Mouse (Mus musculus) midbrain, postnatal 0 days (tissue): ENCODE data around the gene Osbpl6. TPM values are rescaled to one million over a fixed set of nuclear protein-coding genes. Genes with fewer than 3 reads are reported as not detected.
A peak's percentile ranks its signal among the peaks of the same experiment; 100 is the strongest.

ENCODE experiments used
- ATAC-seq: fragments of 200-750 bp; cut with Nextera tagmentation; 2 replicates; pipeline ENCODE4 v1.8.0; 2017; ENCODE audit warnings: moderate number of reproducible peaks, mild to moderate bottlenecking, moderate TSS enrichment, moderate library complexity; ENCODE audit not compliant: low FRiP score
- DNase-seq: peaks from one replicate; pipeline ENCODE4 v3.0.0-alpha.2; 2015; ENCODE audit warnings: low spot score
- H3K27ac ChIP-seq: fragments of 300-500 bp; sonication (generic); 2 replicates; pipeline ENCODE4 v1.5.1; 2014; ENCODE audit warnings: low read depth, mild to moderate bottlenecking, low read length, mixed read lengths
- H3K27me3 ChIP-seq: fragments of 300-500 bp; sonication (generic); 2 replicates; pipeline ENCODE4 v1.6.1; 2014; ENCODE audit warnings: low read length, control low read depth, mixed read lengths; ENCODE audit not compliant: insufficient read depth
- H3K36me3 ChIP-seq: fragments of 300-500 bp; sonication (generic); 2 replicates; pipeline ENCODE4 v1.6.1; 2014; ENCODE audit warnings: low read length, control low read depth, mixed read lengths; ENCODE audit not compliant: insufficient read depth
- H3K4me1 ChIP-seq: fragments of 300-500 bp; sonication (generic); 2 replicates; pipeline ENCODE4 v1.6.1; 2014; ENCODE audit warnings: mild to moderate bottlenecking, control low read depth, antibody characterized with exemption, low read length, mixed read lengths; ENCODE audit not compliant: insufficient read depth
- H3K4me2 ChIP-seq: fragments of 300-500 bp; sonication (generic); 2 replicates; pipeline ENCODE4 v1.6.1; 2014; ENCODE audit warnings: low read depth, mild to moderate bottlenecking, low read length, mixed read lengths; ENCODE audit not compliant: poor library complexity, severe bottlenecking
- H3K4me3 ChIP-seq: fragments of 300-500 bp; sonication (generic); 2 replicates; pipeline ENCODE4 v1.5.1; 2014; ENCODE audit warnings: low read depth, mild to moderate bottlenecking, low read length, moderate library complexity
- H3K9ac ChIP-seq: fragments of 300-500 bp; sonication (generic); replicated peaks from 2 replicates; pipeline ENCODE4 v1.6.1; 2014; ENCODE audit warnings: mild to moderate bottlenecking, low read length, moderate library complexity, mixed read lengths; ENCODE audit not compliant: poor library complexity, severe bottlenecking
- H3K9me3 ChIP-seq: fragments of 300-500 bp; sonication (generic); 2 replicates; pipeline ENCODE4 v1.6.1; 2016; ENCODE audit warnings: low read length, control low read depth
- CTCF ChIP-seq: IDR thresholded peaks from 2 replicates; pipeline ENCODE4 v1.5.1; 2016; ENCODE audit warnings: antibody characterized with exemption, mild to moderate bottlenecking
- WGBS: fragments of 180-500 bp; shearing (Covaris S2); extraction: QIAGEN DNeasy Blood & Tissue Kit; methylation state at CpG from one replicate; pipeline ENCODE4 v1.1.7; 2014; 5-methylcytosine and 5-hydroxymethylcytosine counted together
- polyA plus RNA-seq: library from polyadenylated mRNA; unstranded; fragments of >200 nt; fragmentation: Nextera tagmentation; extraction: Ambion mirVana; gene quantifications from 2 replicates; pipeline ENCODE4 v1.2.1, GENCODE M21; 2015
- total RNA-seq: library from RNA; depleted of rRNA; stranded (reverse); fragments of >200 nt; gene quantifications from 2 replicates; pipeline ENCODE4 v1.2.3, GENCODE M21; 2014

The Osbpl6 gene
- total and polyA plus RNA-seq, 2 experiments from 2014 or later, result 17.0 to 26.7 TPM

- H3K4me3 ChIP-seq, result no peak overlapping the region
- no peak overlapping the region for H3K9ac ChIP-seq
- peaks cover 4% of the 10 kb centered on the region for H3K36me3 ChIP-seq
- TF ChIP-seq CTCF, result no peak
- WGBS, result 91% methylated on average over 10 of the region's 10 CpGs
- DNase-seq (no peak), ATAC-seq (no peak)
- no peak overlapping the region for H3K27ac ChIP-seq
- H3K27me3 ChIP-seq, result no peaks in the 10 kb centered on the region
- H3K9me3 ChIP-seq, result no peaks in the 10 kb centered on the region
- H3K4me1 ChIP-seq, result no peaks in the 10 kb centered on the region
- no peak overlapping the region for H3K4me2 ChIP-seq
Observed at GRCm38 (mm10) chr2:76560146-76560545, 153.8 kb downstream of the Osbpl6 start.

- ATAC-seq (no peak), DNase-seq (no peak)
- Histone ChIP-seq H3K9me3 (no peaks in the 10 kb centered on the region), H3K4me3 (no peak overlapping the region), H3K27ac (no peak overlapping the region), H3K4me2 (no peak overlapping the region), H3K27me3 (no peaks in the 10 kb centered on the region), H3K4me1 (no peaks in the 10 kb centered on the region), H3K9ac (no peak overlapping the region), H3K36me3 (no peaks in the 10 kb centered on the region)
- TF ChIP-seq CTCF, result no peak
- WGBS, result 76% methylated on average over 4 of the region's 4 CpGs
Observed at GRCm38 (mm10) chr2:76563862-76564261, 157.6 kb downstream of the Osbpl6 start.

GRCm38 (mm10) chr2:76566933-76567551 lies 160.7 kb downstream of the Osbpl6 start:
- no peaks in the 10 kb centered on the region for H3K36me3 ChIP-seq
- H3K4me2 ChIP-seq, result no peak overlapping the region
- no peaks in the 10 kb centered on the region for H3K27me3 ChIP-seq
- WGBS, result 86% methylated on average over 8 of the region's 8 CpGs
- no peak for TF ChIP-seq CTCF
- no peak overlapping the region for H3K9ac ChIP-seq
- no peak for DNase-seq
- H3K27ac ChIP-seq, result no peak overlapping the region
- ATAC-seq, result no peak
- no peak overlapping the region for H3K4me3 ChIP-seq
- H3K9me3 ChIP-seq, result no peaks in the 10 kb centered on the region
- H3K4me1 ChIP-seq, result no peaks in the 10 kb centered on the region

- Histone ChIP-seq H3K4me3 (no peak overlapping the region), H3K27ac (no peak overlapping the region), H3K4me2 (no peak overlapping the region), H3K9ac (no peak overlapping the region), H3K9me3 (no peaks in the 10 kb centered on the region), H3K36me3 (no peaks in the 10 kb centered on the region), H3K27me3 (no peaks in the 10 kb centered on the region), H3K4me1 (no peaks in the 10 kb centered on the region)
- no peak for TF ChIP-seq CTCF
- 62% methylated on average over 10 of the region's 10 CpGs for WGBS
- DNase-seq (no peak), ATAC-seq (no peak)
Observed at GRCm38 (mm10) chr2:76571543-76571942, 165.2 kb downstream of the Osbpl6 start.

- H3K9me3 ChIP-seq, result no peaks in the 10 kb centered on the region
- 71% methylated on average over 8 of the region's 8 CpGs for WGBS
- H3K36me3 ChIP-seq, result peaks cover 9% of the 10 kb centered on the region; the same call in 1 of the 2 replicates
- no peak overlapping the region for H3K4me3 ChIP-seq
- ATAC-seq (no peak), DNase-seq (no peak)
- no peak overlapping the region for H3K27ac ChIP-seq
- no peak for TF ChIP-seq CTCF
- H3K9ac ChIP-seq, result no peak overlapping the region
- no peak overlapping the region for H3K4me2 ChIP-seq
- H3K27me3 ChIP-seq, result no peaks in the 10 kb centered on the region
- no peaks in the 10 kb centered on the region for H3K4me1 ChIP-seq
Observed at GRCm38 (mm10) chr2:76578911-76579310, 172.6 kb downstream of the Osbpl6 start.

- Histone ChIP-seq H3K4me1 (no peaks in the 10 kb centered on the region), H3K4me2 (no peak overlapping the region), H3K9ac (no peak overlapping the region), H3K36me3 (peaks cover 19% of the 10 kb centered on the region; the same call in 1 of the 2 replicates), H3K27ac (no peak overlapping the region), H3K27me3 (no peaks in the 10 kb centered on the region), H3K4me3 (no peak overlapping the region), H3K9me3 (no peaks in the 10 kb centered on the region)
- TF ChIP-seq CTCF, result peak; percentile 41
- DNase-seq (no peak), ATAC-seq (no peak)
- 93% methylated on average over 13 of the region's 13 CpGs for WGBS
Observed at GRCm38 (mm10) chr2:76585090-76585489, 178.8 kb downstream of the Osbpl6 start.
